Mouse (Mus musculus): ENCODE data around the gene Ptprt.

The Ptprt gene

DNA sequence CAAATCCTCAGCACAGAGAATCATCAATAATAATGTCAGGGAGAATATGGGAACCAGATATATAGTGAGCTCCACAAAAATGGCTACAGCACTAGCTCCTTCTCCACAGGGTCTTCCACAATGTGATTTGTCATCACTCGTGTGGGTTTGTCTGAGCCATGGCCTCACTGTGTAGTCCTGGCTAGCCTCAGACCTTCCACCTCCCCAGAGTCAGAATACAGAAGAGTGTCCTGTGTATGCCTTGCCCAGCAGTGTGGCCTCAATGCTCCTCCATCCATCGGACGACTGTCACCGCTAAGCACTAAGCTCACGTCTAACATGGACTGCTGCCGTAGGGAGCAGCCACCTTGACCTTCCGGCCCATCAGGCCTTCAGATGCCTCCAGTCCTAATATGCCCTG is 83.1 kb downstream of the Ptprt start:
- no peak for DNase-seq

DNA sequence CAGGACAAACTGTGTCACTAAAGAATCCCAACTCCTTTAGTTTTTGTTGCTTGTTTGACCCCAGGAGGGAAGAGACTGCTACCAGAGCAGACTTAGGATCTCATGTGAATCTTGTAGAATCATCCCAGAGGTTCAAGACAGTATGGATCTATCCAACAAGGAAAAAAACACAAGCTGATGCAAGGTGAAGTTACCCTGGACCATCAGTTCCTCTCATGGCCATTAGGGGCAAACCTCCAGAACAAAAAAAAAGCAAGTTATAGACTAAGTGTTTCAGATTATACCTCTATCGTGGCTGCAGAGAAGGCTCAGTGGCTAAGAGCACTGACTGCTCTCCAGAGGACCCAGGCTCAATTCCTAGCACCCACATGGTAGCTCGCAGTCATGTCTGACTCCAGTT is 88.1 kb downstream of the Ptprt start:
- no peak for DNase-seq

DNA sequence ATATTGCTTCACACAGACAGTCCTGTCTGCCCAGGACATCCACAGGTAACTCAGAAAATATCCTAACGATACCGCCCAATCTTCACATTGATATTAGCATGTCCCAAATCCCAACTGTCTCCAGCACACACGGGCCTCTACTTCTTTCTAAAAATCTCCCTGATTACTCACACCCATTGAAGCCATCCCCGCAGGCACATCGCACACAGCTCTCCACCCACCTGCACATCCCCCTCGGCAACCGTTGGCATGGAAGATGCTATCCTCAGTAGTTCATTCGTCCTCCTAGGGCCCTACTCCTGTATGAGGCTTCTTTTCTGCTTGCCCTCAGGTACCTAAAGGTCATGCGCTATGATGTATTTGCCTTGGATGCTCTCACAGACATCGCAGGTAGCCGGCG is 89.9 kb downstream of the Ptprt start:
- no peak for DNase-seq

DNA sequence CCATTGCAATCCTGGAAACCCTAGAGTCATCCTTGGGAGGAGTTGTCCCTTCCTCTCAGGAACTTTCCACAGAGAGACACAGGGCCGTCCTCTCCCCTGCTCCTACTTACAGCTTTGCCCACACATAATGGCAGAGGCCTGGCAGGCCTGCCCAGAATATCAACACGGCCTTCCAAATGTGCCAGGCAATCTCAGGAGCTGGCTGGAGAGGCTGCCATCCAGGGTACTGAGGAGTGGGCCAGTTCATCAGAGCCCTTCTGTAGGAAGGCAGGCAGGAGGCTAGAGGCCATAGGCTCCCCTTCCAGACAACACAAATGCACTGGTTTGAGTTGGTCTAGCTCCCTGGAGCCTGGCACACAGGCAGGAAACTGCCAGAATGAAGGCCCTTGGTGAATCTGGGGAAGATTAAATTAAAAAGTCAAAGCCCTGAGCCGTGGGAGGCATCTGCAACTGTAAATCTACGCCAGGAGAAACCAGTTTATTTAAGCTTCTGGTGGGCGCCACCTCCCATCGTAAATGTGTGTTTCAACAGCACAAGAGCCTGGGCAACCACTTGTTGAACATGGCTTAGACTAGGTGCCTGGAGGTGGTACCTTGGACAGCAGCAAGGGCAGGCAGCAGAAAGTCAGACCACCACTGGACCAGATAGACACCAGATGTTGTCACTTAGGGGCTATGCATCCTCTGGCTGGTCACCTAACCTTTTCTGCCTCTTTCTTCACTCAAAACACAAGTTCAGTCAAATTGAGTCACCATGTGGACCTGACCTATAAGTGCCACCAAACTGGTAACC is 92.4 kb downstream of the Ptprt start:
- DNase-seq, result no peak

- DNase-seq, result no peak
Measured at GRCm38 (mm10) chr2:162548312-162548711, 112.6 kb downstream of the Ptprt start.

GRCm38 (mm10) chr2:162531638-162532037 is 129.3 kb downstream of the Ptprt start:
- DNase-seq, result no peak

- no peak for DNase-seq
Measured at GRCm38 (mm10) chr2:162528911-162529310, 132.0 kb downstream of the Ptprt start.

DNA sequence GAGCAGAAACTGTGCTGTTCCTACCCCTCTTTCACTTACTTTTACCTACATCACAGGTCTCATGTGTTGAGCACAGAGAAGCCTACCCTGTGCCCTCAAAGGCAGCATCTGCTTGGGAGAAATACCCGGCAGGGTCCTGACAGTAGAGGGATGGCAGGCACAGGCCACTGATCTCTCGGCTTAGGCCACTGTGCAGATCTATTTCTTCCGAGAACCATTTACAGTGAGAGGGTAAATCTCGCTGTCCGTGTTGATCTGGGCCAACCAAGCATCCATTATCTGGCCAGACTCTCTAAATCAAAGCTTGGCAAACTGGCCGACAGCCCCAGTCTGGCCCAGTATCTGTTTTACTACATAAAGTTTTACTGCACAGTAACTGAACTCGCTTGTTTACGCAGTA is 145.0 kb downstream of the Ptprt start:
- no peak for DNase-seq

DNA sequence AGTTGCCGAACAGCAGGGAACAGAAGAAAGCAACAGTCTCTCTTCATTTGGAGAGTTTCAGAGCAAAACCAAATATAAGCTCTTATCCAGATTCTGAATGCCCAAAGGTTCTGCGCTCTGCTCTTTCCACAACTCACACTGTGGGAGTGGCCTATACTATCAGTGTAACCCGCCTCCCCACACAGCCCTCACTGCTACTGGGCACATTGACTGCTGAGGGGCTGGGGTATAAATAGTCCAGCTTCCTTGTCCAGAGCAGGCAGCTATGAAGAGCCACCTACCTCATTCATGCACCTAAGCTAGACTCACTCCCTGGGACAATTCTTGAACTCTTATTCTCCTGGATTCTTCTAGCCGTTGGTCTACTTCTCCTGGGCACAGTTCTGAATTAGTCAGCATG is 147.9 kb downstream of the Ptprt start:
- DNase-seq, result no peak

DNA sequence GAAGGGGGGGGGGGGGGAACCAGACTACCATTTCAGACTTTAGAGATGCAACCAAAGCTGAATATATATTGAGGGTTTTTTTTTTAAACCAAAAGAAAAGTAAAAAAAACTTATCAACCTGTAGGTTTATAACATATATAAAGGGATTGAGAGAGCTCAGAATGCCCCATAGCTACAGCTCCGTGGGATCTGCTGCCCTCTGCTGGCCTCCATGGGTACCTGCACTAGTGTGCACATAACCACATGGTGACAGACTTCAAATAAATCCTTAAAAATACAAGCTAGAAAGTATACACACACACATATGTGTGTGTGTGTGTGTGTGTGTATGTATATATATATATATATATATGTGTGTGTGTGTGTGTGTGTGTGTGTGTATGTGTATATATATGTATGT is 148.9 kb downstream of the Ptprt start:
- DNase-seq, result no peak

GRCm38 (mm10) chr2:162509016-162509415 is 151.9 kb downstream of the Ptprt start:
- no peak for DNase-seq

DNA sequence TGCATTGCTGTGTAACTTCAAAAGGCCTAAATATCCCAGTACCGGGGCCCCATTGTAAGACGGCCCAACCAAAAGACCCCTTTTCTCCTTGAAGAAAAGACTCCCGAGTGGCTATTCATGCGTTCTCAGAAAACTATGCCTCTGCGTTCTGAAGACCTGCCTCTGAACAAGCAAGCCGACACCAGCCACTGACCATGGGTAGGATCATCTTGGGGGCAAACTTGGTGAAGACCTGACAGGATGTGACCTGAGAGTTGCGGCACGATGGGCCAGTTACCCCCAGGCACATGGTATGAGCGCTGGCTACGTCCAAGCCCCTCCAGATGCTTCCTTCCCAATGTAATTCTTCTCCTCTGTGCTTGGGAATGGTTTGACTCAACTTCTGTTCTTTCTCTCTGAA is 153.3 kb downstream of the Ptprt start:
- DNase-seq, result no peak

- no peak for DNase-seq
Measured at GRCm38 (mm10) chr2:162504850-162505249, 156.1 kb downstream of the Ptprt start.

- DNase-seq, result peak; percentile 4 to 37
Measured at GRCm38 (mm10) chr2:162499501-162499915, 161.4 kb downstream of the Ptprt start.

- no peak for DNase-seq
Measured at GRCm38 (mm10) chr2:162498191-162498590, 162.8 kb downstream of the Ptprt start.

GRCm38 (mm10) chr2:162484036-162484435 is 176.9 kb downstream of the Ptprt start:
- DNase-seq, result no peak

GRCm38 (mm10) chr2:162443106-162443505 is 217.8 kb downstream of the Ptprt start:
- DNase-seq, result no peak

- DNase-seq, result no peak
Measured at GRCm38 (mm10) chr2:162436646-162437045, 224.3 kb downstream of the Ptprt start.

DNA sequence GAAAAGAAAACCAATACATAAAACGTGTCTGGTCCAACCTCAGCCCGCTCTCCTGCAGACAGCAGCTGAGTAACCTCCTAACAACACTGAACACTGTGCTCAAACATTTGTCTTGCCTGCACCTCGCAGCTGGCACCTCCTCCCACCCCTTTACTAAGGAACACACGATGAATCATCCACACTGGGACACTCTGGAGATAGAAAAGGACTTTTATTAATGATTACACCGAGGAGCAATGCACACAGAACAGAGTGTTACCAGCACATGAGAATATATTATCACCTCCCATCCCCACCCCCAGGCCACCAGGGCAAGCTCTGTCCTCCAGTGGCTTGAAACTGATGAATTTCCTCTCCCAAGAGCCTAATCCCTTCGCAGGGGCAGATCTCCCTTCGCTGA is 230.8 kb downstream of the Ptprt start:
- DNase-seq, result no peak

GRCm38 (mm10) chr2:162426114-162426513 is 234.8 kb downstream of the Ptprt start:
- no peak for DNase-seq

DNA sequence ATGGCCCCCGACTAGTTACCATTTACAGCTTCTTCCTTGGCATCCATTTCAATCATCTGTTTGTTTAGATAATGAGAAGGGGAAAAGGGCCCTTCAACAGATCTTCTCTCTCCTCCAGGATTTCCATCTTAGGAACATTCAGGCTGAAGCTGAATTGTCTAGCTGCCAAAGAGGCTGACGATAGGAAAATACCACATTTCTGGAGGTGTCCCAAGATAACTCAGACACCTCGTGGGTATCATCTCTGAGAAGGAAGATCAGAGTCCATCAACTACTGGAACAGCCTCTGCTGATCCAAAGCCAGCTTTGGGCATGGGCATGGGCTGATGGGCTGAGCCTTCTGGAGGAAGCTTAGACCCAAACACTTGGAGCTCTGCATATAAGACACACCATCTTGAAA is 242.8 kb downstream of the Ptprt start:
- no peak for DNase-seq

DNA sequence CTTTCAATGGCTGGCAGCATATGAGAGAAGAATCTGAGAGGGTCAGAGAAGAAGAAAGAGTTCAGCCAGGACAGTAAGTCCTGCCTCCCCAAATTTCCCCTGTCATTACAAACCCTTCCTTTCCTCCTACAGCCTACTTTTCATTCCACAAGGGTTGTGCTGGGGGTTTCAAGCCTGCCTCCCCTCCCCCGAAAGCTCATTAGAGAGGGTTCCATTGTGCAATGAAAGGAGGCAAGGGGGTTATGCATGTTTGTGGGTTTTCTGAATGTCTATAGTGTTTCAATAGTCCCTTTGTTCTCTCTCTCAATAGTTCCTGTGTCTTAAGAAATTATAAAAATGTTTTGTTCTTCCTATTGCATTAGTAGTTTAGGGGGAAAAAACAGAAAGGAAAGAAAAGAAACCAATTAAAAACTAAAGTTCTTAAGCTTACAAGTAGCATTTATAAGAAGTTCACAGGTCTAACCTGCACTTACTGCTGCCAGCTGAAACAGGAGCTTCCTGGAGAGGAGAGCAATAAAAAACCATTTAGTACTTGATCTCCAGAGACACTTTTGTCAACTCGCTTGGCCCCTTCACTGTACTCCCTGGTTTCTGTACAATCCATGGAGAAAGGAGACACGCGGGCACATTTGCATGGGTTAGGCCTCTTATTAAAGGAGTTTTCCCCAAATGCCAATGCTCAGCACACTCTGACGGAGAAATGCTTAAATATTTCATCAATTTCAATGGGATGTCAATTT is 247.7 kb downstream of the Ptprt start:
- no peak for DNase-seq

DNA sequence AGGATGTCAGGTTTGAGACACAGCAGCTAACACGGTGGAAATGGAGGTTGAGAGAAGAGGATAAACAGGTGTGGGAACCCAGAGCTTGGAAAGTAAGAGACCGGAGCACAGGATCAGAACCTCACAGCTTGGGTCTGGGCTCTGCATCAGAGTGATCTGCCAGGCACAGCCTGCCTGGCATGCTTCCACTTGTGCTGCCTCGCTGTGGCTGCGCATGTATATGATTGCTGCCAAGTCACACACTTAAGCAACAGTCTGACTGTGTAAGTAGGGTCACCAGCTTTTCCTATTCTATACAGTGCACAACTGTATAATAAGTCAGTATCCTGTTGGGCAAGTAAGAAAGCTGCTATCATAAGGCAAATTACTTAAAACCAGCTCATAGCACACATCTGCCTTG is 249.9 kb downstream of the Ptprt start:
- DNase-seq, result peak in 1 of 2 experiments; percentile 36

GRCm38 (mm10) chr2:162409245-162409644 is 251.7 kb downstream of the Ptprt start:
- DNase-seq, result no peak

Measured in lung, postnatal 4 days (tissue).